Mouse (Mus musculus): ENCODE data around the gene Ypel3. TPM values are rescaled to one million over a fixed set of nuclear protein-coding genes. Genes with fewer than 3 reads are reported as not detected.

Gene Ypel3
- polyA plus RNA-seq (2012; ENCODE audit: low replicate concordance), result 188 and 399 TPM in 2 replicates

GRCm38 (mm10) chr7:126776598-126777057 lies at the start of gene Ypel3:
Gene Ypel3, plus strand, starts transcription at chr7:126776955.

GRCm38 (mm10) chr7:126759050-126759671 lies 17.6 kb upstream of the Ypel3 start, which contains the start of gene Mapk3:
Gene Mapk3, plus strand, starts transcription at chr7:126759601.

GRCm38 (mm10) chr7:126766201-126766600 lies 10.6 kb upstream of the Ypel3 start, which contains the start of gene Gdpd3:
Gene Gdpd3, plus strand, starts transcription at chr7:126766334.

GRCm38 (mm10) chr7:126780971-126781635 lies 4.3 kb downstream of the Ypel3 start, which contains the start of gene Tbx6:
Gene Tbx6, plus strand, starts transcription at chr7:126781483.

GRCm38 (mm10) chr7:126791851-126792720 lies 15.3 kb downstream of the Ypel3 start, which contains the start of gene Ppp4c:
Gene Ppp4c, minus strand, starts transcription at chr7:126792496.

GRCm38 (mm10) chr7:126797411-126798126 lies 20.8 kb downstream of the Ypel3 start, which contains the start of gene Fam57b:
Gene Fam57b, plus strand, starts transcription at chr7:126797668.

Other genes with a start within 250 kb of the Ypel3 start
- 46.8 and 71.7 TPM in 2 replicates for gene Eif3c, start 210.5 kb upstream of the Ypel3 start, polyA plus RNA-seq (2012; ENCODE audit: low replicate concordance)
- gene Apobr, start 192.0 kb upstream of the Ypel3 start, polyA plus RNA-seq (2012; ENCODE audit: low replicate concordance), result 13.9 and 17.3 TPM in 2 replicates
- 6.0 and 18.7 TPM in 2 replicates for gene Cln3, start 191.1 kb upstream of the Ypel3 start, polyA plus RNA-seq (2012; ENCODE audit: low replicate concordance)
- 0.47 and 2.1 TPM in 2 replicates for gene Il27, start 182.0 kb upstream of the Ypel3 start, polyA plus RNA-seq (2012; ENCODE audit: low replicate concordance)
- 5.4 and 6.2 TPM in 2 replicates for gene Nupr1, start 146.1 kb upstream of the Ypel3 start, polyA plus RNA-seq (2012; ENCODE audit: low replicate concordance)
- 23.6 and 70.5 TPM in 2 replicates for gene Sgf29, start 127.6 kb upstream of the Ypel3 start, polyA plus RNA-seq (2012; ENCODE audit: low replicate concordance)
- gene Sult1a1, start 100.5 kb upstream of the Ypel3 start, polyA plus RNA-seq (2012; ENCODE audit: low replicate concordance), result 0.32 TPM in 1 of 2 replicates, not detected in the other
- gene Bola2, start 81.6 kb upstream of the Ypel3 start, polyA plus RNA-seq (2012; ENCODE audit: low replicate concordance), result 88.6 and 107 TPM in 2 replicates
- 2.9 and 6.9 TPM in 2 replicates for gene Slx1b, start 81.2 kb upstream of the Ypel3 start, polyA plus RNA-seq (2012; ENCODE audit: low replicate concordance)
- gene Coro1a, start 69.2 kb upstream of the Ypel3 start, polyA plus RNA-seq (2012; ENCODE audit: low replicate concordance), result 287 and 313 TPM in 2 replicates
- 115 and 138 TPM in 2 replicates for gene Mapk3, start 17.4 kb upstream of the Ypel3 start, polyA plus RNA-seq (2012; ENCODE audit: low replicate concordance)
- 0.77 and 2.4 TPM in 2 replicates for gene Gdpd3, start 10.6 kb upstream of the Ypel3 start, polyA plus RNA-seq (2012; ENCODE audit: low replicate concordance)
- 8.3 and 13.4 TPM in 2 replicates for gene Tbx6, start 4.5 kb downstream of the Ypel3 start, polyA plus RNA-seq (2012; ENCODE audit: low replicate concordance)
- 129 and 143 TPM in 2 replicates for gene Ppp4c, start 15.5 kb downstream of the Ypel3 start, polyA plus RNA-seq (2012; ENCODE audit: low replicate concordance)
- gene Fam57b, start 20.7 kb downstream of the Ypel3 start, polyA plus RNA-seq (2012; ENCODE audit: low replicate concordance), result 1.5 and 3.9 TPM in 2 replicates
- not detected in 2 replicates for gene 4930451I11Rik, start 54.7 kb downstream of the Ypel3 start, polyA plus RNA-seq (2012; ENCODE audit: low replicate concordance)
- gene Doc2a, start 70.5 kb downstream of the Ypel3 start, polyA plus RNA-seq (2012; ENCODE audit: low replicate concordance), result not detected in 2 replicates
- 80.7 and 110 TPM in 2 replicates for gene Hirip3, start 85.0 kb downstream of the Ypel3 start, polyA plus RNA-seq (2012; ENCODE audit: low replicate concordance)
- gene Ino80e, start 85.4 kb downstream of the Ypel3 start, polyA plus RNA-seq (2012; ENCODE audit: low replicate concordance), result 1,584 and 1,973 TPM in 2 replicates
- gene Taok2, start 107.7 kb downstream of the Ypel3 start, polyA plus RNA-seq (2012; ENCODE audit: low replicate concordance), result 249 and 381 TPM in 2 replicates
- gene Tmem219, start 146.0 kb downstream of the Ypel3 start, polyA plus RNA-seq (2012; ENCODE audit: low replicate concordance), result 61.9 and 90.6 TPM in 2 replicates
- gene Kctd13, start 151.9 kb downstream of the Ypel3 start, polyA plus RNA-seq (2012; ENCODE audit: low replicate concordance), result 31.6 and 58.9 TPM in 2 replicates
- not detected in 2 replicates for gene Asphd1, start 172.6 kb downstream of the Ypel3 start, polyA plus RNA-seq (2012; ENCODE audit: low replicate concordance)
- gene Sez6l2, start 173.6 kb downstream of the Ypel3 start, polyA plus RNA-seq (2012; ENCODE audit: low replicate concordance), result 1.1 and 3.1 TPM in 2 replicates
- 99.0 and 127 TPM in 2 replicates for gene Cdipt, start 199.0 kb downstream of the Ypel3 start, polyA plus RNA-seq (2012; ENCODE audit: low replicate concordance)
- 0.24 TPM in 1 of 2 replicates, not detected in the other for gene Cdiptos, start 199.1 kb downstream of the Ypel3 start, polyA plus RNA-seq (2012; ENCODE audit: low replicate concordance)
- 12.2 and 16.3 TPM in 2 replicates for gene Mvp, start 237.7 kb downstream of the Ypel3 start, polyA plus RNA-seq (2012; ENCODE audit: low replicate concordance)
- not detected in 2 replicates for gene Pagr1b, start 239.5 kb downstream of the Ypel3 start, polyA plus RNA-seq (2012; ENCODE audit: low replicate concordance)
- 0.99 and 28.8 TPM in 2 replicates for gene Pagr1a, start 240.4 kb downstream of the Ypel3 start, polyA plus RNA-seq (2012; ENCODE audit: low replicate concordance)
- 89.5 and 197 TPM in 2 replicates for gene Gm42742, start 244.1 kb downstream of the Ypel3 start, polyA plus RNA-seq (2012; ENCODE audit: low replicate concordance)
- 0.20 and 7.0 TPM in 2 replicates for gene Prrt2, start 244.3 kb downstream of the Ypel3 start, polyA plus RNA-seq (2012; ENCODE audit: low replicate concordance)